Mouse (Mus musculus) stomach, postnatal 0 days (tissue): ENCODE results near the gene Ap4e1.

Experiments
- CTCF ChIP-seq: IDR thresholded peaks from 2 replicates; pipeline ENCODE4 v1.5.1; 2016; ENCODE audit warnings: antibody characterized with exemption, low read depth, mild to moderate bottlenecking, moderate library complexity
- EP300 ChIP-seq: optimal IDR thresholded peaks from 2 replicates; pipeline ENCODE3; 2016; ENCODE audit warnings: antibody characterized with exemption

DNA sequence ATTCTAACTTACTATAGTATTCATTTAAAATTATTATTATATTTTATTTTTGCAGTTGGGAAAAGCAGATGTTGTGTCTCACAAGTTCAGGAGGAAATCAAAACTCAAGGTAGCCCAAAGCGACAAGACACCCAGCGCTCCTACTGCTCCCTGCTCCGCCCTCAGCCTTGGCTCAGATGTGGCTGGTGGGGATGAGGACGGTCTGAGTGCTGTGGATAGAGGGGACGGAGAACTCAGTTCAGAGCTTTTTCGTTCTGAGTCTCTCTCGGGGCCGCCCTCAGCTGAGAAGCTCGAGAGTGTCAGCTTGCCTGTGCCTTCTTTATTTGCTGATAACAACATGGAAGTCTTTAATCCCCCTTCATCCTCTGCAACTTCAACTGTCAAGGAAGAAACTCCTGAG lies 53.0 kb downstream of the Ap4e1 start:
- TF ChIP-seq CTCF = no peak
- TF ChIP-seq EP300 = no peak
